Mouse (Mus musculus) limb, embryonic 13.5 days (tissue): Measurements from ENCODE around the gene Ppm1b. TPM values are rescaled to one million over a fixed set of nuclear protein-coding genes. Genes with fewer than 3 reads are reported as not detected.

Source experiments
- ATAC-seq: fragments of 200-750 bp; cut with Nextera tagmentation; 2 replicates; pipeline ENCODE4 v1.8.0; 2017; ENCODE audit warnings: low read depth, moderate number of reproducible peaks, moderate TSS enrichment; ENCODE audit not compliant: low FRiP score
- H3K27ac ChIP-seq: fragments of 300-500 bp; sonication (generic); 2 replicates; pipeline ENCODE4 v1.5.1; 2015; ENCODE audit warnings: inconsistent platforms, mild to moderate bottlenecking, moderate library complexity
- H3K27me3 ChIP-seq: fragments of 300-500 bp; sonication (generic); 2 replicates; pipeline ENCODE4 v1.6.1; 2015; ENCODE audit warnings: mild to moderate bottlenecking, inconsistent platforms
- H3K36me3 ChIP-seq: fragments of 300-500 bp; sonication (generic); 2 replicates; pipeline ENCODE4 v1.6.1; 2015; ENCODE audit warnings: inconsistent platforms, mild to moderate bottlenecking, moderate library complexity
- H3K4me1 ChIP-seq: fragments of 300-500 bp; sonication (generic); 2 replicates; pipeline ENCODE4 v1.6.1; 2015; ENCODE audit warnings: inconsistent platforms
- H3K4me2 ChIP-seq: fragments of 300-500 bp; sonication (generic); replicated peaks from 2 replicates; pipeline ENCODE4 v1.6.1; 2015; ENCODE audit warnings: inconsistent platforms, mild to moderate bottlenecking, moderate library complexity
- H3K4me3 ChIP-seq: fragments of 300-500 bp; sonication (generic); 2 replicates; pipeline ENCODE4 v1.5.1; 2015; ENCODE audit warnings: moderate library complexity, mild to moderate bottlenecking, inconsistent platforms
- H3K9ac ChIP-seq: fragments of 300-500 bp; sonication (generic); 2 replicates; pipeline ENCODE4 v1.6.1; 2015; ENCODE audit warnings: mild to moderate bottlenecking, inconsistent platforms
- H3K9me3 ChIP-seq: fragments of 300-500 bp; sonication (generic); 2 replicates; pipeline ENCODE4 v1.6.1; 2016; ENCODE audit warnings: inconsistent platforms
- WGBS: fragments of 180-500 bp; shearing (Covaris S2); methylation state at CpG from one replicate; pipeline ENCODE4 v1.1.7; 2015; 5-methylcytosine and 5-hydroxymethylcytosine counted together
- polyA plus RNA-seq: library from polyadenylated mRNA; unstranded; fragments of >200 nt; fragmentation: Nextera tagmentation; extraction: Ambion mirVana; gene quantifications from 2 replicates; pipeline ENCODE4 v1.2.1, GENCODE M21; 2015

The Ppm1b gene
- polyA plus RNA-seq, 1 experiment from 2014 or later, result 69.2 TPM

DNA sequence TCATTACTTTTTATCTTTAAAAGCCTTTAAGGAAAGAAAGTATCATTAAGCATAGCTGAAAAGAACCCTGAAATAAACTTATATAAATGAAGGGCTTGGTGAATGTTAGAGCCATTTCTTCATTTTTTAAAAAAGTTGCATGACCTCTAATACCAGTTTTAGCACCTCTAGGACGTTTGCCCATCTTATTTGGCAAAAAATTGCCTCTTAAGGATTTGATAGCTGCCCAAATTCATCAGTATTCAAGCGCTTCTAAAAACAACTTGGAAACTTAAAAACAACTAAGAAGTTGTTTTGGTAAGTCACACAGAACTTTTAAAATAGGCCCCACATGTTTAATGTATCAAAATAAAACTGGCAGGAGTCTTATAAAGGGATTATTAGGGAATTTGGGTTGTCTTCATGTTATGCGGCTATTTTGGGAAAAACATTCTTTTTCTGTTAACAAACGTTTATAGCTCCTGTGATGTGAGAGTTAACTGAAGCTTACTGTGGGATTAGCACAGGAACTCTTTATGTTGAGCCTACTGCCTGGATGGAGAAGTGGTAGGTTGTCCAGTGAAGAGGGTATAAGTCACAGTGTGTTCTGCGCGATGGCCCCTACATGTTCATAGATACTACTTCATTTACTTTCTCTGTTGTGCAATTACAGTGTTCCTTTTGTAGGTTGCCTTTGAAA is 2.6 kb downstream of the Ppm1b start:
- H3K9ac ChIP-seq, result peak overlapping the region; percentile 97
- H3K27ac ChIP-seq, result no peak overlapping the region
- H3K4me2 ChIP-seq, result peak overlapping the region; percentile 72
- H3K36me3 ChIP-seq, result no peaks in the 10 kb centered on the region
- H3K9me3 ChIP-seq, result no peaks in the 10 kb centered on the region
- no peaks in the 10 kb centered on the region for H3K27me3 ChIP-seq
- peak overlapping the region; percentile 94 for H3K4me3 ChIP-seq
- no peak for ATAC-seq
- peaks cover 30% of the 10 kb centered on the region for H3K4me1 ChIP-seq
- WGBS, result 17% methylated on average over 6 of the region's 6 CpGs

GRCm38 (mm10) chr17:84959665-84960020 is 3.1 kb downstream of the Ppm1b start:
- Histone ChIP-seq H3K36me3 (no peaks in the 10 kb centered on the region; the same call in 1 of the 2 replicates), H3K9ac (peak overlapping the region; percentile 97), H3K4me3 (peak overlapping the region; percentile 94), H3K4me2 (peak overlapping the region; percentile 72), H3K4me1 (peaks cover 30% of the 10 kb centered on the region), H3K9me3 (no peaks in the 10 kb centered on the region), H3K27me3 (no peaks in the 10 kb centered on the region), H3K27ac (no peak overlapping the region)
- 70% methylated on average over 3 of the region's 3 CpGs for WGBS
- no peak for ATAC-seq

- H3K4me1 ChIP-seq, result peaks cover 30% of the 10 kb centered on the region
- WGBS, result 74% methylated on average over 4 of the region's 4 CpGs
- H3K4me3 ChIP-seq, result peak overlapping the region; percentile 94; the same call in 1 of the 2 replicates
- H3K9me3 ChIP-seq, result no peaks in the 10 kb centered on the region
- no peak overlapping the region for H3K27ac ChIP-seq
- H3K9ac ChIP-seq, result peak overlapping the region; percentile 97; the same call in 1 of the 2 replicates
- no peaks in the 10 kb centered on the region for H3K27me3 ChIP-seq
- peaks cover 4% of the 10 kb centered on the region; the same call in 1 of the 2 replicates for H3K36me3 ChIP-seq
- no peak for ATAC-seq
- peak overlapping the region; percentile 72 for H3K4me2 ChIP-seq
Measured at GRCm38 (mm10) chr17:84960136-84960535, 3.6 kb downstream of the Ppm1b start.

GRCm38 (mm10) chr17:84962046-84962445 is 5.5 kb downstream of the Ppm1b start:
- 85% methylated on average over 4 of the region's 4 CpGs for WGBS
- Histone ChIP-seq H3K36me3 (peaks cover 14% of the 10 kb centered on the region), H3K9ac (no peak overlapping the region), H3K4me2 (no peak overlapping the region), H3K27ac (no peak overlapping the region), H3K4me1 (peaks cover 21% of the 10 kb centered on the region), H3K27me3 (no peaks in the 10 kb centered on the region), H3K9me3 (no peaks in the 10 kb centered on the region), H3K4me3 (no peak overlapping the region)
- ATAC-seq, result no peak

- Histone ChIP-seq H3K9me3 (no peaks in the 10 kb centered on the region), H3K4me3 (no peak overlapping the region), H3K27me3 (no peaks in the 10 kb centered on the region), H3K4me1 (peaks cover 21% of the 10 kb centered on the region), H3K27ac (no peak overlapping the region), H3K9ac (no peak overlapping the region), H3K36me3 (peaks cover 14% of the 10 kb centered on the region), H3K4me2 (no peak overlapping the region)
- WGBS, result 83% methylated on average over 6 of the region's 6 CpGs
- no peak for ATAC-seq
Measured at GRCm38 (mm10) chr17:84963651-84964050, 7.1 kb downstream of the Ppm1b start.

GRCm38 (mm10) chr17:84966231-84966630 is 9.7 kb downstream of the Ppm1b start:
- 97% methylated on average over 1 of the region's 1 CpGs for WGBS
- Histone ChIP-seq H3K9me3 (no peaks in the 10 kb centered on the region), H3K9ac (no peak overlapping the region), H3K27me3 (no peaks in the 10 kb centered on the region), H3K4me2 (no peak overlapping the region), H3K4me1 (peaks cover 10% of the 10 kb centered on the region), H3K27ac (no peak overlapping the region), H3K4me3 (no peak overlapping the region), H3K36me3 (peaks cover 14% of the 10 kb centered on the region)
- no peak for ATAC-seq

GRCm38 (mm10) chr17:84967045-84967444 is 10.5 kb downstream of the Ppm1b start:
- Histone ChIP-seq H3K4me3 (no peak overlapping the region), H3K9ac (no peak overlapping the region), H3K4me2 (no peak overlapping the region), H3K36me3 (peaks cover 14% of the 10 kb centered on the region), H3K9me3 (no peaks in the 10 kb centered on the region), H3K27ac (no peak overlapping the region), H3K27me3 (no peaks in the 10 kb centered on the region), H3K4me1 (peaks cover 7% of the 10 kb centered on the region; the same call in 1 of the 2 replicates)
- ATAC-seq, result no peak
- WGBS, result 83% methylated on average over 1 of the region's 1 CpGs

- Histone ChIP-seq H3K4me1 (peaks cover 7% of the 10 kb centered on the region; the same call in 1 of the 2 replicates), H3K27ac (no peak overlapping the region), H3K4me2 (no peak overlapping the region), H3K9me3 (no peaks in the 10 kb centered on the region), H3K4me3 (no peak overlapping the region), H3K27me3 (no peaks in the 10 kb centered on the region), H3K36me3 (peaks cover 12% of the 10 kb centered on the region), H3K9ac (no peak overlapping the region)
- ATAC-seq, result no peak
- 92% methylated on average over 8 of the region's 8 CpGs for WGBS
Measured at GRCm38 (mm10) chr17:84969916-84970315, 13.4 kb downstream of the Ppm1b start.

- Histone ChIP-seq H3K4me1 (peaks cover 30% of the 10 kb centered on the region), H3K4me2 (no peak overlapping the region), H3K36me3 (peaks cover 15% of the 10 kb centered on the region; the same call in 1 of the 2 replicates), H3K9ac (no peak overlapping the region), H3K27ac (no peak overlapping the region), H3K4me3 (no peak overlapping the region), H3K9me3 (peaks cover 5% of the 10 kb centered on the region; the same call in 1 of the 2 replicates), H3K27me3 (no peaks in the 10 kb centered on the region)
- ATAC-seq, result no peak
- WGBS, result 96% methylated on average over 1 of the region's 1 CpGs
Measured at GRCm38 (mm10) chr17:84981721-84982120, 25.2 kb downstream of the Ppm1b start.

DNA sequence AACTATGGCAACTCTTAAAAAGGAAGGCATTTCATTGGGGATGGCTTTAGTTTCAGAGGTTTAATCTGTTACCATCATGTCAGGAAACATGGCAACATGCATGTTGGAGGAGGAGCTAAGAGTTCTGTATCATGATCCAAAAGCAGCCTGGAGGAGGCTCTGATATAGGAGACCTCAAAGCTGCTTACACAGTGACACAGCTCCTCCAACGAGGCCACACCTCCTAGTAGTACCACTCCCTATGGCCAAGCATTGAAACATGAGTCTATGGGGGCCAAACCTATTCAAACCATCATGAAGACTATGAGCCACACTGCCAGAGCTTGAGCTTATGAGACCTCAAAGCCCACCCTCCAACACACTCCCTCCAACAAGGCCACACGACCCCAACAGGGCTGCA is 26.2 kb downstream of the Ppm1b start:
- no peak for ATAC-seq
- Histone ChIP-seq H3K4me1 (peaks cover 30% of the 10 kb centered on the region), H3K27ac (no peak overlapping the region), H3K9ac (no peak overlapping the region), H3K36me3 (peaks cover 10% of the 10 kb centered on the region; the same call in 1 of the 2 replicates), H3K9me3 (no peaks in the 10 kb centered on the region; the same call in 1 of the 2 replicates), H3K4me3 (no peak overlapping the region), H3K27me3 (no peaks in the 10 kb centered on the region), H3K4me2 (no peak overlapping the region)
- 74% methylated on average over 2 of the region's 2 CpGs for WGBS

DNA sequence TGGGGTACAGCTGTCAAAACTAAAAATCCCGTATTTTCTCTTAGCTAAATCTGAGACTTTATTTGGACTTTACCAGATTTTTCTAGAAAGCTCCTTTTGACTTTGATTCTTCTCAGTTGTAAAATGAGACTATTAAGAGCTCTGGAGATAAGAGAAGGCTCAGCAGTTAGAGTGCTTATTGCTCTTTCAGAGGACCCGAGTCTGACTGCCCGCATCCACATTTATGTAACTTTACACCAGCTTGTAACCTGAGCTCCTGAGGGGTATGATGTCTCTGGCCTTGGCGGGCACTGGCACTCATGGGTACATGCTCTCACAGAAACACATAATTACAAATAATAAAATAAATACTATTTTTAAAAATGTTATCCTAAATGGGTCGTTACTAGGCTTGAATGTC is 29.8 kb downstream of the Ppm1b start:
- no peak overlapping the region for H3K27ac ChIP-seq
- H3K27me3 ChIP-seq, result no peaks in the 10 kb centered on the region
- no peak overlapping the region for H3K4me2 ChIP-seq
- WGBS, result 31% methylated on average over 5 of the region's 5 CpGs
- H3K4me1 ChIP-seq, result peaks cover 30% of the 10 kb centered on the region
- H3K4me3 ChIP-seq, result no peak overlapping the region
- no peak overlapping the region for H3K9ac ChIP-seq
- H3K36me3 ChIP-seq, result no peaks in the 10 kb centered on the region
- H3K9me3 ChIP-seq, result no peaks in the 10 kb centered on the region
- ATAC-seq, result no peak

GRCm38 (mm10) chr17:84987834-84988410 is 31.4 kb downstream of the Ppm1b start:
- Histone ChIP-seq H3K4me2 (no peak overlapping the region), H3K27ac (no peak overlapping the region), H3K9ac (no peak overlapping the region), H3K4me1 (peaks cover 25% of the 10 kb centered on the region), H3K36me3 (0 out of 2 replicates have a peak, but pooled peaks cover 2% of the 10 kb centered on the region), H3K9me3 (no peaks in the 10 kb centered on the region), H3K27me3 (no peaks in the 10 kb centered on the region), H3K4me3 (no peak overlapping the region)
- WGBS, result 80% methylated on average over 3 of the region's 3 CpGs
- ATAC-seq, result no peak
